Mouse (Mus musculus) myocyte (in vitro differentiated cells): ENCODE results near the gene Mapk8ip3. TPM values are rescaled to one million over a fixed set of nuclear protein-coding genes. Genes with fewer than 3 reads are reported as not detected.

Experiments
- H3K27me3 ChIP-seq: one replicate; pipeline ENCODE4 v1.6.1; 2011; ENCODE audit not compliant: control insufficient read depth, insufficient read depth, insufficient read length
- H3K36me3 ChIP-seq: one replicate; pipeline ENCODE4 v1.6.1; 2011; ENCODE audit not compliant: control insufficient read depth, insufficient read depth
- H3K4me2 ChIP-seq: one replicate; pipeline ENCODE4 v1.6.1; 2011; ENCODE audit warnings: low read depth, control low read depth
- H3K4me3 ChIP-seq: one replicate; pipeline ENCODE4 v1.5.1; 2011; ENCODE audit warnings: mild to moderate bottlenecking, control low read depth, moderate library complexity
- H3K79me2 ChIP-seq: one replicate; pipeline ENCODE4 v1.6.1; 2011; ENCODE audit not compliant: control insufficient read depth, insufficient read depth
- H3ac ChIP-seq: one replicate; pipeline ENCODE4 v1.6.1; 2011; ENCODE audit not compliant: control insufficient read depth, insufficient read length
- CEBPB ChIP-seq: IDR thresholded peaks from 2 replicates; pipeline ENCODE4 v1.6.1; 2011; ENCODE audit warnings: mild to moderate bottlenecking, moderate library complexity; ENCODE audit not compliant: poor library complexity, insufficient read depth, severe bottlenecking
- E2F4 ChIP-seq: IDR thresholded peaks from one replicate; pipeline ENCODE4 v1.6.1; 2011; ENCODE audit warnings: mild to moderate bottlenecking, control low read depth, moderate library complexity; ENCODE audit not compliant: insufficient read depth
- MAX ChIP-seq: IDR thresholded peaks from one replicate; pipeline ENCODE4 v1.6.1; 2011; ENCODE audit warnings: low read depth, mild to moderate bottlenecking, control low read depth
- MYOD1 ChIP-seq, 3 experiments: IDR thresholded peaks; one replicate each; pipeline ENCODE4 v1.6.1; 2011; ENCODE audit warnings: control low read depth in 2 of 3, low read depth in 2 of 3, mild to moderate bottlenecking in 2 of 3, moderate library complexity in 1 of 3; ENCODE audit not compliant: insufficient read length in 2 of 3, control insufficient read depth in 1 of 3
- MYOG ChIP-seq, 3 experiments: IDR thresholded peaks; one replicate each; pipeline ENCODE4 v1.6.1; 2011; ENCODE audit warnings: control low read depth in 2 of 3, low read depth in 2 of 3, mild to moderate bottlenecking in 2 of 3; ENCODE audit not compliant: insufficient read length in 2 of 3, control insufficient read depth in 1 of 3, insufficient read depth in 1 of 3
- POLR2A ChIP-seq: IDR thresholded peaks from one replicate; pipeline ENCODE4 v1.6.1; 2011; ENCODE audit warnings: low read depth, mild to moderate bottlenecking, control low read depth, moderate library complexity; ENCODE audit not compliant: insufficient read length
- POLR2AphosphoS2 ChIP-seq: IDR thresholded peaks from one replicate; pipeline ENCODE4 v1.6.1; 2011; ENCODE audit warnings: low read depth, control low read depth; ENCODE audit not compliant: insufficient read length
- REST ChIP-seq: IDR thresholded peaks from one replicate; pipeline ENCODE4 v1.6.1; 2011; ENCODE audit warnings: mild to moderate bottlenecking, control low read depth, moderate library complexity; ENCODE audit not compliant: insufficient read depth, insufficient read length
- TCF12 ChIP-seq: IDR thresholded peaks from one replicate; pipeline ENCODE4 v1.6.1; 2011; ENCODE audit warnings: mild to moderate bottlenecking, control low read depth; ENCODE audit not compliant: poor library complexity, insufficient read depth, severe bottlenecking
- TCF3 ChIP-seq: IDR thresholded peaks from one replicate; pipeline ENCODE4 v1.6.1; 2011; ENCODE audit warnings: low read depth, control low read depth; ENCODE audit not compliant: insufficient read length
- USF1 ChIP-seq: IDR thresholded peaks from one replicate; pipeline ENCODE4 v1.6.1; 2011; ENCODE audit warnings: low read depth, mild to moderate bottlenecking, control low read depth, moderate library complexity
- polyA plus RNA-seq: library from polyadenylated mRNA; unstranded; fragments of >200 nt; fragmentation: generic; extraction: Trizol; gene quantifications from one replicate; pipeline ENCODE4 v1.2.1, GENCODE M21; 2012; ENCODE audit warnings: missing spikeins

Mapk8ip3 gene
- polyA plus RNA-seq, 1 experiment, result 47.6 TPM

- no peak for TF ChIP-seq MAX
- no peak for TF ChIP-seq MYOG (IDR thresholded peaks at IDR 0.05; ENCODE audit: control insufficient read depth in 1 of 3, insufficient read depth in 1 of 3, insufficient read length in 2 of 3, low read depth in 2 of 3)
- peak in 1 of 3 experiments; percentile 6 for TF ChIP-seq MYOD1 (IDR thresholded peaks at IDR 0.05; ENCODE audit: control insufficient read depth in 1 of 3, insufficient read length in 2 of 3, low read depth in 2 of 3)
- H3K4me3 ChIP-seq, result peak overlapping the region; percentile 97
- peaks cover 12% of the 10 kb centered on the region for H3K79me2 ChIP-seq
- peak overlapping the region; percentile 94 for H3K4me2 ChIP-seq
- peak overlapping the region; percentile 82 for H3ac ChIP-seq
- no peaks in the 10 kb centered on the region for H3K27me3 ChIP-seq
- H3K36me3 ChIP-seq, result peaks cover 5% of the 10 kb centered on the region
Measured at GRCm38 (mm10) chr17:24894061-24894994, 42.4 kb downstream of the Mapk8ip3 start.

- H3K4me2 ChIP-seq, result no peak overlapping the region
- peaks cover 5% of the 10 kb centered on the region for H3K36me3 ChIP-seq
- H3K4me3 ChIP-seq, result peak overlapping the region; percentile 97
- no peak for TF ChIP-seq TCF12
- TF ChIP-seq E2F4, result no peak
- no peak for TF ChIP-seq MAX
- TF ChIP-seq TCF3, result no peak
- TF ChIP-seq MYOG (IDR thresholded peaks at IDR 0.05; ENCODE audit: control insufficient read depth in 1 of 3, insufficient read depth in 1 of 3, insufficient read length in 2 of 3, low read depth in 2 of 3), result no peak
- TF ChIP-seq POLR2AphosphoS2, result no peak
- TF ChIP-seq MYOD1 (IDR thresholded peaks at IDR 0.05; ENCODE audit: control insufficient read depth in 1 of 3, insufficient read length in 2 of 3, low read depth in 2 of 3), result no peak
- no peak for TF ChIP-seq POLR2A
- TF ChIP-seq USF1, result no peak
- peaks cover 12% of the 10 kb centered on the region for H3K79me2 ChIP-seq
- H3K27me3 ChIP-seq, result no peaks in the 10 kb centered on the region
- H3ac ChIP-seq, result no peak overlapping the region
Measured at GRCm38 (mm10) chr17:24893276-24893675, 43.5 kb downstream of the Mapk8ip3 start.

- H3ac ChIP-seq, result no peak overlapping the region
- H3K4me3 ChIP-seq, result no peak overlapping the region
- peaks cover 5% of the 10 kb centered on the region for H3K36me3 ChIP-seq
- H3K4me2 ChIP-seq, result no peak overlapping the region
- peaks cover 12% of the 10 kb centered on the region for H3K79me2 ChIP-seq
- H3K27me3 ChIP-seq, result no peaks in the 10 kb centered on the region
- TF ChIP-seq CEBPB, result no peak
- peak; percentile 27 for TF ChIP-seq POLR2AphosphoS2
Measured at GRCm38 (mm10) chr17:24892785-24893184, 44.0 kb downstream of the Mapk8ip3 start.

GRCm38 (mm10) chr17:24891321-24891720 lies 45.5 kb downstream of the Mapk8ip3 start:
- TF ChIP-seq TCF3, result no peak
- TF ChIP-seq USF1, result no peak
- TF ChIP-seq REST, result no peak
- TF ChIP-seq CEBPB, result no peak
- no peak for TF ChIP-seq E2F4
- TF ChIP-seq POLR2A, result no peak
- TF ChIP-seq MYOG (IDR thresholded peaks at IDR 0.05; ENCODE audit: control insufficient read depth in 1 of 3, insufficient read depth in 1 of 3, insufficient read length in 2 of 3, low read depth in 2 of 3), result no peak
- TF ChIP-seq MAX, result no peak
- no peak overlapping the region for H3K4me2 ChIP-seq
- H3K27me3 ChIP-seq, result no peaks in the 10 kb centered on the region
- H3K79me2 ChIP-seq, result peaks cover 18% of the 10 kb centered on the region
- H3ac ChIP-seq, result no peak overlapping the region
- H3K4me3 ChIP-seq, result no peak overlapping the region
- peaks cover 5% of the 10 kb centered on the region for H3K36me3 ChIP-seq

- no peak for TF ChIP-seq MYOG (IDR thresholded peaks at IDR 0.05; ENCODE audit: control insufficient read depth in 1 of 3, insufficient read depth in 1 of 3, insufficient read length in 2 of 3, low read depth in 2 of 3)
- TF ChIP-seq POLR2A, result peak; percentile 34
- peak; percentile 86 for TF ChIP-seq POLR2AphosphoS2
- H3K79me2 ChIP-seq, result peaks cover 18% of the 10 kb centered on the region
Measured at GRCm38 (mm10) chr17:24890151-24891092, 46.4 kb downstream of the Mapk8ip3 start.

More at GRCm38 (mm10) chr17:24890151-24891092, 46.4 kb downstream of the Mapk8ip3 start:
- Histone ChIP-seq H3ac (no peak overlapping the region), H3K4me3 (no peak overlapping the region), H3K27me3 (no peaks in the 10 kb centered on the region), H3K36me3 (peaks cover 5% of the 10 kb centered on the region), H3K4me2 (no peak overlapping the region)
